Mouse (Mus musculus) embryonic facial prominence, embryonic 11.5 days (tissue): ENCODE results near the gene Cpxm1. TPM values are rescaled to one million over a fixed set of nuclear protein-coding genes. Genes with fewer than 3 reads are reported as not detected.

ENCODE experiments used
- ATAC-seq: fragments of 200-750 bp; cut with Nextera tagmentation; replicated peaks from 2 replicates; pipeline ENCODE4 v1.8.0; 2017; ENCODE audit warnings: low read depth; ENCODE audit not compliant: insufficient number of reproducible peaks, low FRiP score, low TSS enrichment
- DNase-seq: peaks from one replicate; pipeline ENCODE4 v3.0.0-alpha.2; 2015; ENCODE audit warnings: low spot score
- H3K27ac ChIP-seq: fragments of 300-500 bp; sonication (generic); replicated peaks from 2 replicates; pipeline ENCODE4 v1.5.1; 2014; ENCODE audit warnings: mild to moderate bottlenecking, low read depth, low read length, control low read depth
- H3K27me3 ChIP-seq: fragments of 300-500 bp; sonication (generic); 2 replicates; pipeline ENCODE4 v1.6.1; 2014; ENCODE audit warnings: mild to moderate bottlenecking, low read length, moderate library complexity, mixed read lengths; ENCODE audit not compliant: control insufficient read depth, insufficient read depth
- H3K36me3 ChIP-seq: fragments of 300-500 bp; sonication (generic); replicated peaks from 2 replicates; pipeline ENCODE4 v1.6.1; 2014; ENCODE audit warnings: low read depth, mild to moderate bottlenecking, low read length, moderate library complexity, mixed read lengths; ENCODE audit not compliant: control insufficient read depth, insufficient read depth
- H3K4me1 ChIP-seq: fragments of 300-500 bp; sonication (generic); 2 replicates; pipeline ENCODE4 v1.6.1; 2014; ENCODE audit warnings: low read length, mixed read lengths; ENCODE audit not compliant: control insufficient read depth, insufficient read depth
- H3K4me2 ChIP-seq: fragments of 300-500 bp; sonication (generic); 2 replicates; pipeline ENCODE4 v1.6.1; 2014; ENCODE audit warnings: low read depth, mild to moderate bottlenecking, control low read depth, low read length, moderate library complexity
- H3K4me3 ChIP-seq: fragments of 300-500 bp; sonication (generic); 2 replicates; pipeline ENCODE4 v1.5.1; 2014; ENCODE audit warnings: low read depth, low read length, control low read depth
- H3K9ac ChIP-seq: fragments of 300-500 bp; sonication (generic); replicated peaks from 2 replicates; pipeline ENCODE4 v1.6.1; 2014; ENCODE audit warnings: mild to moderate bottlenecking, control low read depth, low read length
- H3K9me3 ChIP-seq: fragments of 300-500 bp; sonication (generic); replicated peaks from 2 replicates; pipeline ENCODE4 v1.6.1; 2016; ENCODE audit warnings: mild to moderate bottlenecking, low read length, inconsistent platforms, mixed read lengths; ENCODE audit not compliant: control insufficient read depth
- WGBS: fragments of 180-500 bp; shearing (Covaris S2); extraction: QIAGEN DNeasy Blood & Tissue Kit; methylation state at CpG from one replicate; pipeline ENCODE4 v1.1.7; 2014; 5-methylcytosine and 5-hydroxymethylcytosine counted together
- polyA plus RNA-seq: library from polyadenylated mRNA; unstranded; fragments of >200 nt; fragmentation: Nextera tagmentation; extraction: Ambion mirVana; gene quantifications from 2 replicates; pipeline ENCODE4 v1.2.1, GENCODE M21; 2014

Gene Cpxm1
- polyA plus RNA-seq, 1 experiment from 2014 or later: 53.0 TPM

DNA sequence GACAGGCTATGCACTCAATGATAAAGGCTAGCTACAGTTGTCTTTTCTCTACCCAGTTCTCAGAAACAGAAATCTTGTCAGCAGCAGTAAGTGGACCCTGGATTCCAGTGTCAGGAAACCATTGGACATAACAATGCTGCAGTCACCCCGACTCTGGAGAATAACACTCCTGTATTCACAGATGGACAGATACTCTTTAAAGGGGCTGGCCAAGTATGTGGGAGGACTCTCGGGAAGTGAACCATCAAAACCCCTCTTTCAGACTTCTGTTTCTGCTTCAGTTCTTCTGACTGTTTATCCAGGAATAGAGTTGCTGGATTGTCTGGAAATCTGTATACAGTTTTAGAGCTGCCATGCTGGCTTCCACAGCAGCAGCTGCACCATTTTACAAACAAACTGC, 32.5 kb upstream of the Cpxm1 start:
- DNase-seq: no peak
- 66% methylated on average over 2 of the region's 2 CpGs for WGBS
- Histone ChIP-seq H3K27ac (no peak overlapping the region), H3K4me1 (no peaks in the 10 kb centered on the region), H3K4me2 (no peak overlapping the region), H3K9ac (no peak overlapping the region), H3K9me3 (no peaks in the 10 kb centered on the region), H3K36me3 (no peaks in the 10 kb centered on the region; the same call in 1 of the 2 replicates), H3K27me3 (no peaks in the 10 kb centered on the region), H3K4me3 (no peak overlapping the region)
- no peak for ATAC-seq

DNA sequence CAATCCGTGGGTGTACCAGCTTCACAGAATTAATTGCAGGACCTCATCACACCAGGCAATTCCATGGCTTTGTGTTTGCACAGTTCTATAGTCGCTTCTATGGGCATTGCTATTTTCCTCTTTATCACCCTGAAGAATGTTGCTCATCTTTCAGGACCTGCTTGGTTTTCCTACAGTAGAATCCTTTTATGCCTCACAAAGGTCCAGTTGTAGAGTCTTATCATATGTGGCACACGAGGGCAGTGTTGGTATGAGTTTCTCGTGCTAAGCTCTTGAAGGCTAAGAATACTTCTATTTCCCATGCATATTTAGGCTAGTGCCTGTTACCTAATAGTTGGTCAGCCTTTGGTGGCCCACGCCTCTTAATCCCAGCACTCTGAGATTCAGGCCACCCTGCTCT, 27.7 kb upstream of the Cpxm1 start:
- Histone ChIP-seq H3K9me3 (no peaks in the 10 kb centered on the region), H3K4me1 (no peaks in the 10 kb centered on the region), H3K27ac (no peak overlapping the region), H3K36me3 (no peaks in the 10 kb centered on the region), H3K4me3 (peak overlapping the region; percentile 74), H3K9ac (peak overlapping the region; percentile 75), H3K27me3 (no peaks in the 10 kb centered on the region), H3K4me2 (peak overlapping the region; percentile 88)
- ATAC-seq (no peak), DNase-seq (no peak)
- 58% methylated on average over 5 of the region's 5 CpGs for WGBS

DNA sequence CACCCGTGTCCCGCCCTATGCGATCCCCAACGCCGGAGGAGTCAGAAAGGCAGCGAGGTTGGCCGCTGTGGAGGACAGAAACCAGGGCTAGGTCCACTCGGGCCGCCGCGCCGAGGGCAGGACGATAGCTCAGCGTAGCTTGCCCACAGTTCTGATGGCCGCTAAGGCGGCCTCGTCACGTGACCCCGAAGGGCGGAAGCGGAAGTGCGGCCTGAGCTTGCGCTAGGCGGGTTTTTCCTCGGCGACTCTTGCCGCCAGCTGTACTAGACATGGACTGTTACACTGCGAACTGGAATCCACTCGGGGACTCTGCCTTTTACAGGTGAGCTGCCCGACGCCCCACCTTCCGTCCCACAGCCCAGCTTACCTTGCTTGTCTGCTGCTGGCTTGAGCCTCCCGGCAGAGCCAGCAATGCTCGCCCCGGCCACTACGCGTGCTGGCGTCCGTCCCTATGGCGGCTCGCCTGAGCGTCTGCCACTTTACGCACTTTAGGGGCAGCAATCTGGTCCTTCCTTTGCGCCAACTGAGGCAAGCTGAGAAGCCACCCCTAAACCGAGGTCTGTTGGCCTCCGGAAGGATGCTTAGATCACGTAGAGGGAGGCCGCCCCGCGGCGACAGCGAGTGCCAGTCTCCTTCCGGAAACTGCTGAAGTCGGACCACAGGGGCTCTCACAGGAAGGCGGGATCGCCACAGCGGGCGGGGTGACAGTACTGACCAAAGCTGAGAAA, 26.9 kb upstream of the Cpxm1 start, which contains the start of the genes Vps16 and Pced1a:
Vps16 (plus strand) TSS at position 214 of the 728 bp plus-strand sequence.
Pced1a (minus strand) TSS at position 576 of the 728 bp plus-strand sequence.
- H3K4me3 ChIP-seq: peak within 1 kb of the TSS; percentile 74
- H3K36me3 ChIP-seq: 0 out of 2 replicates have a peak, but pooled peaks cover 2% of the 10 kb centered on the region
- WGBS: under 1% methylated on average over 58 of the region's 58 CpGs
- no peaks in the 10 kb centered on the region for H3K27me3 ChIP-seq
- H3K4me2 ChIP-seq: peak within 1 kb of the TSS; percentile 88
- no peaks in the 10 kb centered on the region for H3K9me3 ChIP-seq
- H3K4me1 ChIP-seq: no peaks in the 10 kb centered on the region
- ATAC-seq (peak; percentile 93), DNase-seq (peak; percentile 96)
- H3K9ac ChIP-seq: peak within 1 kb of the TSS; percentile 75
- H3K27ac ChIP-seq: peak within 1 kb of the TSS; percentile 77

DNA sequence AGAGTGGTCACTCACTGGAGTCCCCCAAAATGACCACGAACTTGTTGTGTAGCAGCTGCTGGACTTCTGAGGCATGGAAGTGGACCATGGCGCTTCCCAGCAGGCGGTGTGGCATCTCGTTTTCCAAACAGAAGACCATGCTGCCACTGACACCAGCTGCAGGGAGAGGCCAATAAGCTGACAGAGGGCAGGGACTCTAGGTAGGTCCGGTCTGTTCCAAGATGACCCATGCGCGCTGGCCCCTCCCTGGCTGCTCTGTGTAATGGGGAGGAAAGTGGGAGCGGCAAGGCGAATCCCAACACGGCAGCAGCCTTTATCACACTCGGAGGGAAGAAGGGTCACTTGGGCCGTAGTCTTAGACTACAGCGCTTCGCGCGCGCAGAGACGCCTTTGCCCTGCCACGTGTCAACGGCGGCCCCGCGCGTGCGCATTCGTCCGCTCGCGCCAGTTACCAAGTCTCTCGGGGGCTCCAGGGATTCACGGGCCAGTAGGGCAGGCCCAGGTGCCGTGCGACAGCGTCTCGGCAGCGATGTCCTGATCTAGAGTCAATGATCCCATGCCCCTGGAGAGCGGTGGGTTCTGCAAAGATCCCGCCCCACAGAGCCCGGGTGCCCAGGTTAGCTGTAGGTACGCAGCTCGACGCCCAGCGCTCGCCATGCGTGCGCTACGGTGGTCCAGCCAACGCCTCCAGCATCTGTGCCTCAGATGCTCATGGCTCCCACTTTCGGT, 26.2 kb upstream of the Cpxm1 start:
- Histone ChIP-seq H3K4me2 (peak overlapping the region; percentile 88), H3K27ac (peak overlapping the region; percentile 77), H3K4me3 (peak overlapping the region; percentile 74), H3K9ac (peak overlapping the region; percentile 75), H3K4me1 (no peaks in the 10 kb centered on the region), H3K36me3 (0 out of 2 replicates have a peak, but pooled peaks cover 2% of the 10 kb centered on the region), H3K9me3 (no peaks in the 10 kb centered on the region), H3K27me3 (no peaks in the 10 kb centered on the region)
- peak; percentile 63 for ATAC-seq
- 18% methylated on average over 49 of the region's 49 CpGs for WGBS
- peak; percentile 81 for DNase-seq

DNA sequence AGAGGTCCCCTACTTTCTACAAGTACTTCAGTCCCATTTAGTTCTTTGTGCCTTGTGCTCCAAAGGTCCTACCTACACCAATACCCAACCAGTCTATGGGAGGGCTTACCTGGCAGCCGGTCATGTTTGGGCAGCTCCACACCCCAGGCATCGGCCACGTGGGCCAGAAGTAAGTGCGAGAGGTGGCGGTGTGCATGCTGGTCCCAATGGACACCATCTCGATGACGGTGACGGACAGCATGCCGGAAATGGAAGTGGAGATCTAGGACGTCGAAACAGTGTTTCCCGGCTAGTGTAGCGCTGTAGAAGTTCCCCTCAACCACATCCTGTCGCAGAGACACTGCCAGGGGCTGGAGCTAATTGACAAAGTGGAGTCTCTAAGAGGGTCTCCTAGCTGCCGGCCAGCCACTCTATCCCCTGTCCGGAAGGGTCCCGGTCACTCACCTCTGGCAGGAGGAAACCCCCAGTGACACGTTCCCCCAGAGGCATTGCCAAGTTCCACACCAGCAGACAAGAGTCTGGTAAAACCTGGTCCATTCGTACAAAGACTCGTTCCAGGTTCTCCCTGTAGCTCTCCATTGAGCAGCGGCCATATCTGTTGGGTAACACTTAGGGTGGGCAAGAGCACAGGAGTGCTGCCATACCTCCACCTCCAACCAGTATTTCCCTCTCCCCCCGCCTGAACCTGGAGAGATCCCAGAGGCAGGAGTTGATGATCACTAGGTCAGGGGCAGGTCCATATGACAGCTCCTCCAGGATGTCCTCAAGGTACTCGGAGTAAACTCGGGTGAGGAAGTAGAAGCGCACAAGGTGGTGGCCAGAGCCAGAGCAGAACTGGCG, 24.6 kb upstream of the Cpxm1 start:
- Histone ChIP-seq H3K9ac (no peak overlapping the region), H3K4me3 (no peak overlapping the region), H3K4me1 (no peaks in the 10 kb centered on the region), H3K36me3 (0 out of 2 replicates have a peak, but pooled peaks cover 2% of the 10 kb centered on the region), H3K9me3 (no peaks in the 10 kb centered on the region), H3K27me3 (no peaks in the 10 kb centered on the region), H3K4me2 (no peak overlapping the region), H3K27ac (no peak overlapping the region)
- ATAC-seq: no peak
- WGBS: 97% methylated on average over 26 of the region's 26 CpGs
- DNase-seq: no peak

DNA sequence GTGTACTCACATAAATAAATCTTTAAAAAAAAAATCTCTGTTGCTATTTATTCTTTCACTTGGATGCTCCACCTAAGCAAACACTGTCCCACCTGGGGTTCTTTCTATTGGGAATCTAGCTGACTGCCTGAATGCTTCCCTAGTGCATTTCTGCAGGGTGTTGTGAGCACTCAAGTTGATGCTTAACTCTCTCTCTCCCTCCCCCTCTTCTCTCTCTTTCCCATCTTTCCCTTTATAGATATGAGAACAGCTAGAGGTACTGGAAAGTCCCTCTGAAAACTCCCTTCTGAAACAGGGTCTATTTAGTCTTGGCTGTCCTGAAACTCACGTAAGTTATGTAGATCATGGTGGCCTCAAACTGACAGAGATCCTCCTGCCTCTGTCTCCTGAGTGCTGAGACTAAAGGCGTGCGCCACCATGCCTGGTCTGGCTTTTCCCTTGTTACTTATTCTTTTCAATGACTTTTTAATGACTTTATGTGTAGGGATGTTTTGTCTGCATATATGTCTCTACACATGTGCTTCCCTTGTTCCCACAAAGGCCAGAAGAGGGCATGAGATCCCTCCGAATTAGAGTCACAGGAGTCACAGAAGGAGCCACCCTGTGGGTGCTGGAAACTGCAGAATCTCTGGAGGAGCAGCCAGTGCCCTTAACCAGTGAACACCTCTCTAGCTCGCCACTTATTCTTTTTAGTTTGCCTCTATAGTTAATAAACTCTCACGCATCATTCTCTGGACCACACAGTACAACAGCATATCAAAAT, 16.9 kb upstream of the Cpxm1 start:
- 73% methylated on average over 6 of the region's 6 CpGs for WGBS

DNA sequence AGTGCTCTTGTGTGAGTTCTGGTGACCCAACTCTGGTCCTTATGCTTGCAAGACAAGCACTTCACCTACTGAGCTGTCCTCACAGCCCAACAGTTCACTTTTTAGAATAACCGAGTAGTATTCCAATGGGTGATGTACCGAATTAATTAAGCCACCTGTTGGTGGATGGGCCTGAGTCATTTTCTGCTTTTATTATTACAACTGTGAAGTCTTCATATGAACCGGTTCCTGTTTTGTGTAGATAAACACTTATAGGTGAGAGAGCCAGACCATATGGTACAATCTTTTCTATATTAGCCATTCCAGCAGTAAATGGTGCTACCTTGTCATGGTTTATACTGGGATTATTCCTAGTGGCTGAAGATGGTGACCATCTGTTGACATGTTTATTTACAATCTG, 15.4 kb upstream of the Cpxm1 start:
- H3K4me2 ChIP-seq: no peak overlapping the region
- ATAC-seq (no peak), DNase-seq (no peak)
- 77% methylated on average over 3 of the region's 3 CpGs for WGBS
- no peaks in the 10 kb centered on the region for H3K9me3 ChIP-seq
- no peak overlapping the region for H3K9ac ChIP-seq
- no peaks in the 10 kb centered on the region for H3K27me3 ChIP-seq
- H3K27ac ChIP-seq: no peak overlapping the region
- no peaks in the 10 kb centered on the region; the same call in 1 of the 2 replicates for H3K4me1 ChIP-seq
- H3K4me3 ChIP-seq: no peak overlapping the region
- no peaks in the 10 kb centered on the region for H3K36me3 ChIP-seq

More for the DNA sequence above, 16.9 kb upstream of the Cpxm1 start:
- no peak overlapping the region for H3K4me2 ChIP-seq
- no peaks in the 10 kb centered on the region for H3K9me3 ChIP-seq
- H3K36me3 ChIP-seq: no peaks in the 10 kb centered on the region
- no peaks in the 10 kb centered on the region for H3K27me3 ChIP-seq
- ATAC-seq: no peak
- no peaks in the 10 kb centered on the region; the same call in 1 of the 2 replicates for H3K4me1 ChIP-seq
- H3K9ac ChIP-seq: no peak overlapping the region
- no peak overlapping the region for H3K27ac ChIP-seq
- peak; percentile 9 for DNase-seq
- no peak overlapping the region for H3K4me3 ChIP-seq
